ENCODE assay signal across 18 mouse cellular contexts in genomic region chr5:143616116-143616515, GRCm38 (mm10).
"Had no signal": no experiment of that assay in that cellular context is flagged by ENCODE, and none has a peak within 500 bp of the region (broad histone marks: within the 10 kb centered on the region; RNA-seq: fewer than 3 reads in every experiment).

No protein-coding gene starts in this region.

- H3K27ac ChIP-seq: midbrain, embryonic 10.5 days; midbrain, embryonic 12.5 days; neural tube, embryonic 13.5 days; neural tube, embryonic 15.5 days had no signal

- H3K4me3 ChIP-seq: midbrain, embryonic 10.5 days; midbrain, embryonic 12.5 days; myocyte; neural tube, embryonic 13.5 days; neural tube, embryonic 15.5 days had no signal

- H3K9ac ChIP-seq: lung, embryonic 14.5 days; midbrain, embryonic 12.5 days; neural tube, embryonic 13.5 days; neural tube, embryonic 15.5 days had no signal

- H3K9me3 ChIP-seq: midbrain, embryonic 10.5 days; midbrain, embryonic 12.5 days; neural tube, embryonic 13.5 days; neural tube, embryonic 15.5 days had no signal

- H3K27me3 ChIP-seq: midbrain, embryonic 12.5 days; neural tube, embryonic 13.5 days; neural tube, embryonic 15.5 days had no signal

- H3K36me3 ChIP-seq: midbrain, embryonic 10.5 days; midbrain, embryonic 12.5 days; neural tube, embryonic 13.5 days; neural tube, embryonic 15.5 days had no signal

- DNase-seq: lung, adult 18-20 months; lung, embryonic 14.5 days; lung, postnatal 10 days; lung, postnatal 4 days; midbrain, embryonic 14.5 days; right cerebral cortex, adult 18-20 months; right cerebral cortex, postnatal 25 days; right cerebral cortex, postnatal 4 days; spleen, adult 18-20 months; thymus, adult 18-20 months; thymus, postnatal 14 days; thymus, postnatal 36 days had no signal

- ATAC-seq: midbrain, embryonic 16.5 days had no signal

- H3K4me1 ChIP-seq: midbrain, embryonic 10.5 days had no signal

- H3K4me2 ChIP-seq: lung, embryonic 14.5 days; midbrain, embryonic 12.5 days; neural tube, embryonic 13.5 days; neural tube, embryonic 15.5 days had no signal
